Mouse (Mus musculus) embryonic fibroblast, embryonic 13.5 days (primary cell): Measurements from ENCODE around the gene Lrrc3b.

ENCODE experiments used
- CTCF ChIP-seq: IDR thresholded peaks from 2 replicates; pipeline ENCODE4 v1.5.1; 2011; ENCODE audit warnings: mild to moderate bottlenecking, control low read depth, low read length, moderate library complexity, borderline replicate concordance; ENCODE audit not compliant: insufficient read depth
- POLR2A ChIP-seq: IDR thresholded peaks from 2 replicates; pipeline ENCODE4 v1.6.1; 2011; ENCODE audit warnings: low read depth, mild to moderate bottlenecking, control low read depth, low read length, moderate library complexity

GRCm38 (mm10) chr14:15437501-15437941 is 1.3 kb downstream of the Lrrc3b start:
- TF ChIP-seq CTCF (no peak), POLR2A (no peak)
